In the genomic region with DNA sequence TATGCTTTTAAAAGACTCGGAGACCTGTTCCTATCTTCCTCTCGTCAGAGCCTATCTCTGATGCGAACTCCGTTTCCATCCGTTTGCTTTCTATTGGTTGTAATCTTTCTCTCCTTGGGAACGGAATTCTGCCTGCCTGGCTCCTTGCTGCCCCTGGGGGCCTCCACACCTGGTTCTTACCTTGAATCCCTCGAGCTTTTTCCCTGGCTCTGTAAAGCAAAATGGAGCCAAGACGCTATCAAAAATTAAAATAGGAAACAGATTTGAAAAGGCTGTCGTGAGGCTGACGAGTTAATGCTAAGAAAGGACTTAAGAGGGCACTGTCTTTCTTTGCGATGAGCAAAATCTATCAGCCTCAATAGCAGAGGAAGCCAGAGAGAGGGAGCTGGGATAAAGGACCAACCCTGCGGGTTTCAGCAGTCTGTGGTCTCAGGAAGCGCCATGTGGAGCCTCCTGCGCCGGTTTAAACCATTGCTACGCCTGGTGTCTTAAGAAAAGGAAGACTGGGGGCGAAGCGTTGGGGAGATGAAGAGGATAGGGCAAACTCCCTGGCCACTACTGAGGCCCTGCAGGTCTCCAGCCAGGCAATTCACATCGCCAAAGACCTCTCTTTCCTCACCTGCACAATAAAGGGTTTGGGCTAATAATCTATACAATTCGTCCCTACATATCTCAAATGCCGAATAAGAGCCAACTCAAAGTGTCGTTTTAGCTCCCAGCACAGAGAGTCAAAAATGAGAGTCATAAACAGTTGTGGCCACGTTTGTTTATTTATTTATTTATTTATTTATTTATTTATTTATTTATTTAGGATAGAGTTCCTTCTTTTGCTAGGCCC, we compare ENCODE assay signal across 8 mouse cellular contexts. TPM values are rescaled to one million over a fixed set of nuclear protein-coding genes. Genes with fewer than 3 reads are reported as not detected.
DNase-seq lines count a peak whose midpoint lies in the region; ATAC-seq and TF ChIP-seq lines count a peak whose summit lies in the region.

No protein-coding gene starts in this region.

- intact Hi-C loops in left cerebral cortex, postnatal 14 days (cut with DNase I): loop anchor here (5.0 to 10.0 kb wide), 5 partner anchors 198 to 1005 kb away; no protein-coding TSS in a partner anchor

- no peaks in the 10 kb centered on the region for H3K9me3 ChIP-seq in hindbrain, embryonic 16.5 days (ENCODE audit: control insufficient read depth, low read length)
- H3K9me3 ChIP-seq in stomach, embryonic 14.5 days (ENCODE audit: control insufficient read depth, low read depth, low read length): no peaks in the 10 kb centered on the region

- 0 out of 2 replicates have a peak overlapping the region, but pooled peaks have one; percentile 11 for H3K27ac ChIP-seq in spleen, adult 2 months (ENCODE audit: insufficient read depth, low read length)
- peak overlapping the region; percentile 96 for H3K27ac ChIP-seq in hindbrain, embryonic 16.5 days (ENCODE audit: low read depth, low read length)
- peak overlapping the region; percentile 98 for H3K27ac ChIP-seq in stomach, embryonic 14.5 days (ENCODE audit: low read length)

- peak; percentile 54 for ATAC-seq in hindbrain, embryonic 16.5 days
- ATAC-seq in megakaryocyte-erythroid progenitor cell, adult 5-6 weeks (replicated peaks; ENCODE audit: low FRiP score, low TSS enrichment, poor library complexity, severe bottlenecking): peak; percentile 35; the same call in 1 of the 2 replicates
- no peak for ATAC-seq in stomach, embryonic 14.5 days (ENCODE audit: insufficient number of reproducible peaks, insufficient read depth, low FRiP score, low read depth)

- H3K36me3 ChIP-seq in spleen, adult 2 months (ENCODE audit: control insufficient read depth, insufficient read depth, low read length): no peaks in the 10 kb centered on the region
- no peaks in the 10 kb centered on the region for H3K36me3 ChIP-seq in hindbrain, embryonic 16.5 days (ENCODE audit: control insufficient read depth, insufficient read depth, low read length)
- no peaks in the 10 kb centered on the region for H3K36me3 ChIP-seq in stomach, embryonic 14.5 days (ENCODE audit: control insufficient read depth, insufficient read depth, low read length)

- 0 out of 2 replicates have a peak overlapping the region, but pooled peaks have one; percentile 41 for H3K9ac ChIP-seq in hindbrain, embryonic 16.5 days (ENCODE audit: low read depth, low read length)
- peak overlapping the region; percentile 79; the same call in 1 of the 2 replicates for H3K9ac ChIP-seq in stomach, embryonic 14.5 days (replicated peaks; ENCODE audit: low read depth, low read length)

- DNase-seq in spleen, adult 2 months (ENCODE audit: low read depth in 1 of 2, low spot score in 2 of 2): no peak
- DNase-seq in spleen, postnatal 14 days (ENCODE audit: low spot score in 2 of 2): no peak
- peak; percentile 22 for DNase-seq in cerebellum, adult 8-10 months
- DNase-seq in gastrocnemius, adult 18-20 months (ENCODE audit: low spot score): peak; percentile 48
- DNase-seq in left cerebral cortex, postnatal 14 days (ENCODE audit: low spot score in 2 of 2): peak; percentile 72 to 80

- no peaks in the 10 kb centered on the region for H3K27me3 ChIP-seq in spleen, adult 2 months (ENCODE audit: control insufficient read depth, insufficient read depth, low read length)
- no peaks in the 10 kb centered on the region for H3K27me3 ChIP-seq in hindbrain, embryonic 16.5 days (replicated peaks; ENCODE audit: control insufficient read depth, insufficient read depth, low read length)
- H3K27me3 ChIP-seq in stomach, embryonic 14.5 days (ENCODE audit: control insufficient read depth, insufficient read depth, low read length): no peaks in the 10 kb centered on the region

- no peak overlapping the region for H3K4me3 ChIP-seq in spleen, adult 2 months (ENCODE audit: extremely low read depth, insufficient read depth, insufficient read length)
- H3K4me3 ChIP-seq in hindbrain, embryonic 16.5 days (ENCODE audit: low read length): peak overlapping the region; percentile 2; the same call in 1 of the 2 replicates
- no peak overlapping the region; the same call in 1 of the 2 replicates for H3K4me3 ChIP-seq in stomach, embryonic 14.5 days (ENCODE audit: low read depth, low read length)

- WGBS in spleen, adult 2 months: 10% methylated on average over 23 of the region's 23 CpGs
- WGBS in hindbrain, embryonic 16.5 days: 4% methylated on average over 23 of the region's 23 CpGs
- 7% methylated on average over 23 of the region's 23 CpGs for WGBS in stomach, embryonic 14.5 days

- H3K4me1 ChIP-seq in spleen, adult 2 months (ENCODE audit: control insufficient read depth, insufficient read depth, insufficient read length): no peaks in the 10 kb centered on the region; the same call in 1 of the 2 replicates
- H3K4me1 ChIP-seq in hindbrain, embryonic 16.5 days (ENCODE audit: control insufficient read depth, insufficient read depth, low read depth, low read length): peaks cover 23% of the 10 kb centered on the region
- peaks cover 28% of the 10 kb centered on the region for H3K4me1 ChIP-seq in stomach, embryonic 14.5 days (ENCODE audit: control insufficient read depth, insufficient read depth, low read length)

- no peak for TF ChIP-seq POLR2A in spleen, adult 2 months (IDR thresholded peaks at IDR 0.05; ENCODE audit: low read depth, low read length)

- peak overlapping the region; percentile 91 for H3K4me2 ChIP-seq in hindbrain, embryonic 16.5 days (ENCODE audit: low read length)
- peak overlapping the region; percentile 96 for H3K4me2 ChIP-seq in stomach, embryonic 14.5 days (replicated peaks; ENCODE audit: low read depth, low read length)

- peak; percentile 12; the same call in 1 of the 2 replicates for TF ChIP-seq CTCF in spleen, adult 2 months (IDR thresholded peaks at IDR 0.05; ENCODE audit: extremely low read depth, insufficient read depth, insufficient read length, insufficient replicate concordance)

RNA-seq across cellular contexts. Expression of a gene that starts 1.3 kb away (rescaled TPM):
- polyA plus RNA-seq in spleen, adult 2 months (2012; rRNA removed): 4.4 and 5.1 TPM in 2 replicates
- 1 to 10 TPM; 2.4 to 2.6 TPM for total RNA-seq in gastrocnemius, adult 18-20 months (2021)
- 66.3 and 67.6 TPM in 2 replicates for polyA plus RNA-seq in hindbrain, embryonic 16.5 days (2015; fragmentation: Nextera tagmentation; extraction: Ambion mirVana)
- 100 to 1,000 TPM; 482 to 522 TPM for total RNA-seq in left cerebral cortex, postnatal 14 days (2021)
- total RNA-seq in megakaryocyte-erythroid progenitor cell, adult 5-6 weeks (2014; fragmentation: Nextera tagmentation): 2.1 and 3.9 TPM in 2 replicates
- 3.9 and 4.6 TPM in 2 replicates for total RNA-seq in megakaryocyte-erythroid progenitor cell, adult 5-6 weeks (2017)
- 7.9 and 9.2 TPM in 2 replicates for polyA plus RNA-seq in stomach, embryonic 14.5 days (2014; fragmentation: Nextera tagmentation; extraction: Ambion mirVana)

RNA-seq across cellular contexts. Expression of a gene that starts 41.4 kb away (rescaled TPM):
- 97.1 and 134 TPM in 2 replicates for polyA plus RNA-seq in spleen, adult 2 months (2012; rRNA removed)
- total RNA-seq in gastrocnemius, adult 18-20 months (2021): 1 to 10 TPM; 8.6 to 9.5 TPM
- 54.1 and 58.5 TPM in 2 replicates for polyA plus RNA-seq in hindbrain, embryonic 16.5 days (2015; fragmentation: Nextera tagmentation; extraction: Ambion mirVana)
- total RNA-seq in left cerebral cortex, postnatal 14 days (2021): 100 to 1,000 TPM; 104 to 107 TPM
- total RNA-seq in megakaryocyte-erythroid progenitor cell, adult 5-6 weeks (2014; fragmentation: Nextera tagmentation): 4.1 and 10.7 TPM in 2 replicates
- total RNA-seq in megakaryocyte-erythroid progenitor cell, adult 5-6 weeks (2017): 6.2 and 9.4 TPM in 2 replicates
- polyA plus RNA-seq in stomach, embryonic 14.5 days (2014; fragmentation: Nextera tagmentation; extraction: Ambion mirVana): 32.4 and 33.8 TPM in 2 replicates

Comparison
In these comparisons a context has a peak if more than half of its experiments do, and no peak if none do; other contexts are left out.
1. DNase-seq: peak in cerebellum, adult 8-10 months (single experiment), gastrocnemius, adult 18-20 months (single experiment) and left cerebral cortex, postnatal 14 days (2 of 2); none in spleen, adult 2 months (0 of 2) and spleen, postnatal 14 days (0 of 2).
2. H3K27ac ChIP-seq: peak in every context shown above with its lines; median percentile 98 in stomach, embryonic 14.5 days; 96 in hindbrain, embryonic 16.5 days; 11 in spleen, adult 2 months.
3. RNA of a gene that starts 1.3 kb away (total RNA-seq): 482 to 522 TPM in left cerebral cortex, postnatal 14 days; 2.1 to 4.6 TPM in megakaryocyte-erythroid progenitor cell, adult 5-6 weeks and 2.4 to 2.6 TPM in gastrocnemius, adult 18-20 months; every median in the first group is over 10 times any median in the second.
4. RNA of a gene that starts 41.4 kb away (total RNA-seq): 104 to 107 TPM in left cerebral cortex, postnatal 14 days; 4.1 to 10.7 TPM in megakaryocyte-erythroid progenitor cell, adult 5-6 weeks and 8.6 to 9.5 TPM in gastrocnemius, adult 18-20 months; every median in the first group is over 4 times any median in the second.